Mouse (Mus musculus) heart, postnatal 4 days (tissue): ENCODE measurements around the gene Nfkbia. TPM values are rescaled to one million over a fixed set of nuclear protein-coding genes. Genes with fewer than 3 reads are reported as not detected.

ENCODE experiments used
- DNase-seq: peaks from one replicate; pipeline ENCODE4 v3.0.0; 2021
- total RNA-seq, 2 experiments: library from RNA; stranded (reverse); gene quantifications; 2 replicates each; pipeline ENCODE4 v1.2.3; 2021

Nfkbia gene
- total RNA-seq, 2 experiments from 2014 or later = 31.4 to 34.2 TPM

DNA sequence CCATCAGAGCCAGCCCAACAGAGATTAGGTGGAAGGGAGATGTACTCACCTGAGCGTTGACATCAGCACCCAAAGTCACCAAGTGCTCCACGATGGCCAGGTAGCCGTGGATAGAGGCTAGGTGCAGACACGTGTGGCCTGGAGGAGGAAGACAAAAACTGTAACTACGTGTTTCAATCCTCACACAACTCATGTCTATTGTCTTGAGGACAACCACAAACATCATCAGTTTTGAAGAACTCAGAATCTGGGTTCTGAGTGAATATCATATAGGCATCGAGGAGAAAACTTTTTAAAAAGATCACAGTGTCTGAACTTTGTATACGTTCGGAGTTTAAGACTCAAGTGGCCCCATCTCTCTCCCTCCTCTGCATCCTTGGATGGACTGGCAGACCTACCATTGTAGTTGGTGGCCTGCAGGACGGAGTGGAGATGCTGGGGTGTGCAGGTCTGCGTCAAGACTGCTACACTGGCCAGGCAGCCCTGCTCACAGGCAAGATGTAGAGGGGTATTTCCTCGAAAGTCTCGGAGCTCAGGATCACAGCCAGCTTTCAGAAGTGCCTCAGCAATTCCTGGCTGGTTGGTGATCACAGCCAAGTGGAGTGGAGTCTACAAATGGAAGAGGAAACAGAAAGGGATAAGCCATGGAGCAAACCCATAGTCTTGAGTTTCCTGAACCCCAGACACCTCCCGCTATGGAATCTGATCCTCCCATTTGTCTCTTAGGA is 1.6 kb downstream of the Nfkbia start:
- peak; percentile 38 for DNase-seq

- DNase-seq = no peak
These were observed 2.3 kb downstream of the Nfkbia start for GRCm38 (mm10) chr12:55489986-55490721.

DNA sequence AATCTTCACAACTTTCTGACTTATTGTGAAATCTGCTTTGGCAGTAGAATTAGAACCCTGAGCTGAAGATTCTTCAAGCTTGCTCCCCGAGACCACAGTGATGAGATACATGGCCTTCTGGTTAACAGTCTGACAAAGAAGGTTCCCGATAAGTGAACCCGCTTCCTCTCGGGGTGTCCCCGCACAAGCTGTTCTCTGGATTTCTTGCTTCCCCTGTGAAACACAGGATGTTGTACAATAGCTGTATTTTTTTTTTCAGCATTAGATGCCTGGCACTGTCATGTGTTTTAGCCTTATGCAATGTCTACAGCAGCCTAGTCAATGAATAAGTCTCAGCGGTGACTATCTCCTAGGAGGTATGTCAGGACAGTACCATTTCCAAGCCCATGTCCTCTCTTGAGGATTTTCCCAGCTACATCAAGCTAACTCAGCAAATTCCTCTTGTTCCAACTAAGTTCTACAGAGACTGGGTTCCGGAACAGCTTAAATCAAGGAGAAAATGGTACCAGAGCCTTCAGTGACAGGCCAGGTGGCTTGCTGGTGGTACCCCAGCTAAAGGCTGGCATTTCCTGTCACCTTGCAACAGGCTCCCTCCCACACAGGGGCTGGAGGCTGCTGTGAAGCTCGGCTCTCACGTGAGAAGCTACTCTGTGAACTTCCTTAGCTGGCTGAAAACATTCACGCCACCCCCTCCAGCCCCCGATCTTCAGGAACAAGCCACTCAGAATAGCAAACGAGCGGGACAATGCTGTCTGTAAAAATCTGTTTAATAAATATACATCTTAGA is 3.6 kb downstream of the Nfkbia start:
- no peak for DNase-seq

- DNase-seq = no peak
These were observed 4.4 kb downstream of the Nfkbia start for GRCm38 (mm10) chr12:55487843-55488660.

DNA sequence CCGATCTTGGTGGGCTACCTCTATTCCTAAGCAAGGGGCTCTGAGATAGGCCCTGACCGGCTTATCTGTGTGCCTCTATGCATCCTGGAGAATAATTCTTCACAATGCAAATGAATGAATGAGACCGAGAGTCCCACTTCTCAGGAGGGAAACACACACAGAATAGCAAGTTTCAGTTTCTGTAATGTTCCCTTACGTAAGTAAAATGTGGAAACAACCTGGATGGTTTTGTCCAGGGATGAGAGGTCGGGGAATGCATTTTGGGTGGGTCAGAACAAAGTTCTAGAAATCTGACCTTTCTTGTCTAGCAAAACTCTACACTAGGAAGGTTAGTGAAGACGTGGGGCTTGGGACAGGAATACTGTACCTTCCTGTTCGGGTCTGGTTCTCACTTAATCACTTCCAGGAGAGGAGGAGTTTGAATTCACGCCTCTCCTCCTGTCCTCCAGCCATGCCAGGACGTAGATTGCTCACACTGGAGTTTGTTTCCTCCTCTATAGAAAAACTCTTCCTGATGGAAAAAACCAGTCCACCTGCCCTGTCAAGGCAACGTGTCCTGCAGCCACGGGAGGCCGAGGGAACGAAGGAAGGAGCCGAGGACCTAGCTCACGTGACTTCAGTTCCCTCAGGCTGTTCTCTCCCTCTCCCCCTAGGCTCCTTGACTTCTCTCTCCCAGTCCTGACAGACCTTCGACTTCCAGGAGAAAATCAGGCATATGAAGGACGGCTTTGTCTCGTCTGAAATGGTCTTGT is 5.3 kb downstream of the Nfkbia start:
- no peak for DNase-seq

DNA sequence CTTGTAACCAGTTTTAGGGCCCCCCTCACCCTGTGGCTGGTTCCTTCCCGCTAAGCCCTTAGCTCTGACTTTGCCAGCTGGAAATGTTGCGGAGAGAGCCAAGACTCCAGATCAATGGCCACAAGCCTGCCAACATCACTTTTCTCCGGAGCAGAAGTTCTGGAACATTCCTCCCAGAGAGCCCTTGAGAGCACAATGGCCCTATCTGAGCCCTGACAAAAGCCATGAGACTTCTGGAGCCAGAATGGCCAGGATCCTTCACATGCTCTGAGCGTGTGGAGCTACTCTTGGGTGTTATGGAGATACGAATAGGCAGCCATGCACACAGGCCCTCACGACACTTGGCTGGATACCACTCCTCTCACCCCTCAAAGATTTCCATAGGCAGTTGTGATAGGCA is 7.6 kb downstream of the Nfkbia start:
- peak; percentile 14 for DNase-seq

DNA sequence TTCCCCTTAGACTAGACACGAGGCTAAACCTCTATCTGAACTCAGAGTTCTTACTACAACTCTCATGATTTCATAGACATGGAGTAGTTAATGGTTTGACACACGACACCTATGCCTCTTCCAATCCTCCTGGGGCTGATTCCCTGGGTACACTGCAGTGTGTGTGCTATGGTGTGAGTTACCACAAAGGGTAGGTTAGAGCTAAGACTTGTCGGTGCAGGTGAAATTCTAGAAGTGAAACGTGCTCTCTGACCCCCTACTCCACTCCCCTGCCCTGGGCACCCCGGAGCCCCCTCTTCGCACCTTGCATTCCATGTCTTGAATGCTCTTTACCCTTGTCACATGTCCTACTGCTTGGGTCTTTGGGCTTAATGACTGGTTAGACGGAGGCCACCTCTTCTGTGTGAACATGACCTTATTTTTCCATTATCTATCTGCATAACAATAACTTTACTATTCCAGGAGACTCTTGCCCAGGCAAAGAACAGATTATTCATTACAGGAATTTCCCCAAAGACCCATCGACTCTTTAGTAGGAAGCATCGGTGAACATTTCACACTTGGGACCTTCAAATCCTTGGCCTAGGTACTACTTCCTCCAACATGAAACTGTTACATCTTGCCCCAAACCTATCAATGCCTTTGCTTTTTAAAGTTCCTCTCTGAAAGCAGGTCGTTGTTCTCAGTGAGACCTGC is 8.2 kb downstream of the Nfkbia start:
- DNase-seq = no peak

- no peak for DNase-seq
These were observed 8.9 kb downstream of the Nfkbia start for GRCm38 (mm10) chr12:55483591-55483990.

DNA sequence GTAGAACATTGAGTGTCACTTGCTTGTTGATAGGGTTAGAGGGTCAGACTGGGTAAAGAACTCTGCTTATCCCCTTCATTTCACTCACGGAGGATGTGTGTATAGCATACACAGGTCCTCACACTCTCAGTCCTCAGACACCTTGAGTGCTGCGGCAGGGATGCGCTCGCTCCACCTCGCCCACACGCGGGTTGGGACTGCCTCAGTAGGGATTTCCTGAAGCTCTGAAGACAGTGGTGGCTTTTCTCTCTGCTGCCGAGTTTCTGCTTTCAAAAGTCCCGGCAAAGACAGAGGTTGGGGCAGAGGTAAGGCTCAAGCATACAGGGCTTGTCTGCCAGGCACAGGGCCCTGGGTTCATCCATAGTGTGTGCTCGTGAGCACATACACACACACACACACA is 9.7 kb downstream of the Nfkbia start:
- DNase-seq = no peak

- DNase-seq = no peak
These were observed 10.7 kb downstream of the Nfkbia start for GRCm38 (mm10) chr12:55481739-55482138.

DNA sequence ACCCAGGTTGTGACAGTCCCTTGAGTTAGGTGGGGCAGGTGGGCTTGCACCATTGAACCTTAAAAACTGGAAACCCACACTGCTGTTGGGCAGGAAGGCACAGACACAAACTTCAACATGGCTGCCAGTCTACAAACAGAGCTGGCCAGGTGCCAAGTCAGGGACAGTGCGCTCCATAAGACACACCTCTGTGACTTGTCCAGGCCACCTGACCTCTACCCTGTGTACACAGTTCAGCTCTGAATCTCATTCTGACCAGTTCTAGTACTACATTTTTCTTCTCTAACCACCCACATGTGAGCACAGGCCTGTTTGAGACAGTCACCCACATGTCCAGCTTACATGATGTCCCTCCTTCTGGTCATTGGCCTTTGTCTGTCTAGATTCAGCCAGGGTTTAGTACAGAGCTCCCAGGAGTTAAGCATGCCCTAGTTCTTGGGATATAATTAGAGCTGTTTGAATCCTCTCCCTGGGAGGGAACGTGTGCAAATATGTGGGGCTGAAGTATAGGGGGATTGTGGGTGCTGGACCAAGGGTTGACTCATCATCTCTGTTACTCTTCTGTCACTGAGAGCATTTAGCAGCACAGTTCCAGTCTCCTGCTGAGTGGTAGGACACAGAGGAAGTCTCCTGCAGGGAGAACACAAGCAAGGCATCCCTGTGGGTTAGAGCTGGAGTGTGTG is 11.8 kb downstream of the Nfkbia start:
- peak; percentile 19 for DNase-seq

- DNase-seq = no peak
These were observed 13.5 kb downstream of the Nfkbia start for GRCm38 (mm10) chr12:55478901-55479300.

DNA sequence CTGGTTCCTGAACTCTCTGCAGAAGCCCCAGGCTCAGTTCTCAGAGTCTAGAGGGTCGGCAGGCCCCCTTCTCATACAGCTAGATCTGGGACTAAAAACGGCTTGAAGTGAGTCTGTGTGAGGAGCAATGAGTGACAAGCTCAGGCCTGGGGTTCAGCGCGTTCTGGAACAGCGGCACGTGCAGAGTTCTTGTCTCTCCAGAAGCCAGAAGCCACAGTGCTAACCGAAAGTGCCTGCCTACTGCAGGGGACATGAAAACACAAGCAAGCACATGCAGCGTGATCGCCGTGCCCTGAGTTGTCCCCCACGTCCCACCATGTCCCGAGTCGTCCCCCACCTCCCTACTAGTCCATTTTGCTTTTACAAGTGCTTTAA is 18.3 kb downstream of the Nfkbia start:
- DNase-seq = no peak

DNA sequence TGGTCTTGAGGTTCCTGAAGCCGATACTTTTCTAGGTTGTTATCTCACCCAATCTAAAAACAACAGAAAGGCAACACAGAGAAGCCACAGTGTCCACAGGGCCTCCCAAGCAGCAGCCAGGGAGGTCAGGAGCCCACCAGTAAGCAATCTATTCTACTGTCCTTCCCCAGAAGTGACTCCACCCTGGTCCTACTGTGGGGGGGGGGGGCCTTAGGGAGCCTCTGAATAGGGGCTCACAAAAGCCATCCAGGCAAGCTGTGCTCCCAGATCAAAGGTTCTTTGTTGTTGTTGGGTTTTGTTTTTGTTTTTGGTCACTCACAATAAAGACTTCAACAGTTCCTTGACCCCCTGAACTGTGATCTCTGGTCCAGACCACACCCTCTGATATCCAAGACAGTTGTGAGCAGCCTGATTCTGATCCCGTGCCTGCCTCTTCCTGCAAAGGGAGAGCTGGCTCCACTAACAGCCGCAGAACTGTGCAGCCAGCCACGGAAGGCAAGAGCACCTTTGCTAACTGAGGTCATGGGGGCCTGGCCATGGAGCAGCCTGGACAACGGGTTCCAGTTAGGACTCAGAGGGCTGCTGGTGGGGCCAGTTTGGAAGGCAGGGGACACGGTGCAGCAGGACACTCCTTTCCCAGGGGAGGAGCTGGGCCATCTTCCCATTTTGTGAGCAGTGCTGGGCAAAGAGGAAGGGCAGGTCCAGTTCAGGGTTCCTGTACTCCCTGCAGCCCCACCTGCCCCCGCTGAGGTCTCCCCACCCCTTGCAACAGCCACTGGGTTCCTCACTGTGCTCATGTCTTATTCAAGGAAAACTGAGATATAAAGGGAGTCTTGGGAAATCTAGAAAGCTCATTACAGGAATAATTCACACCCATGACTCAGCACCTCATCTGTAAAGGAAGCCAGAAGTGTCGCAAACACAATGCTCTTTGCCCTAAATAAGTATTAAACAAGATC is 18.9 kb downstream of the Nfkbia start:
- DNase-seq = peak; percentile 71

DNA sequence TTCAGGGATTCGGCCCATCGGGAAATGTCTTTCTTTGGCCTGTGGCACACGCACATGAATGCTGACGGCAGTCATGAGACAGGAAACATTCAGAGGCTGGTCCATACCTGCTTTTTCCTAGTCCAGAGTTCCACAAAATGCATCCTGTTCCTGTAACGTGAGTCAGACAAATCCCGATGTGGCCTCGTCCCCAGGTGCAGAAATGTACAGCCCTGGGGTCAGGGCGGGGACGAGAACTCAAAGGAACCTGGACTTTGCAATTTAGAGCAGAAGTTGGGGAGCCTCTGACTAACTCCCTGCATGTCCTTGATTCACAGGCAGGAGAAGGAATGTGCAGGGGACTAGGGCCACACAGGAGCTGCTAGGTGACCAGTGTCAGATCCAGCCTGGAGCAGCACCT is 21.1 kb downstream of the Nfkbia start:
- no peak for DNase-seq

DNA sequence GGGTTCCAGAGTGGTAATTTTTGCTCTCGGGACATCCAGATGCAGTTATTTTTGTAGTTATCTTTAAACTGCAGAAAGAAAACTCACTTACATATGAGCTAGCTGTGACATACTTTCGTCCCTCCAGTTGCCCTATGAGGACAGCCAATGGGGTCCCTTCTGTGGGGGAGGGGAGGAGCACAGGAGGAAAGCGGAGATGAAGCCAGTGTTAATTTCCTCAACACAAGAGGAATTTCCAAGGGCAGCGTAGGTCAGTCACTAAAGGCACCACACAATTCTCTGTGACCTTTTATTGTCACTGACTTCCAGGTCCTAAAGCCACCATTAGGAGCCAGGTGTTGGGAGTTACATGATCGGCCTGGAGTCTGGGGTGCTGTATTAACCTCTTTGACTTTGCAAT is 22.0 kb downstream of the Nfkbia start:
- no peak for DNase-seq

GRCm38 (mm10) chr12:55467331-55468180 is 24.9 kb downstream of the Nfkbia start:
- DNase-seq = no peak

- DNase-seq = no peak
These were observed 25.6 kb downstream of the Nfkbia start for GRCm38 (mm10) chr12:55466816-55467215.
